Mouse (Mus musculus) erythroblast, adult 5-6 weeks (primary cell): ENCODE measurements around the gene Dpm2. TPM values are rescaled to one million over a fixed set of nuclear protein-coding genes. Genes with fewer than 3 reads are reported as not detected.

ENCODE experiments used
- ATAC-seq: replicated peaks from 2 replicates; pipeline ENCODE4 v1.8.0; 2016; ENCODE audit warnings: moderate number of reproducible peaks, mild to moderate bottlenecking, moderate TSS enrichment, inconsistent platforms; ENCODE audit not compliant: poor library complexity, low FRiP score, severe bottlenecking
- total RNA-seq, 2 experiments: library from RNA; stranded (forward) in 1 of 2; stranded (reverse) in 1 of 2; fragments of 150-400 nt in 1 of 2; fragments of 200-764, 138-1000 nt in 1 of 2; gene quantifications; 2 replicates each; pipeline versions ENCODE4 v1.2.3 to v1.2.4; 2015 to 2017; ENCODE audit warnings: low replicate concordance in 2 of 2

Gene Dpm2
- total RNA-seq, 2 experiments from 2014 or later = 18.2 to 26.9 TPM

GRCm38 (mm10) chr2:32606161-32607142, 35.8 kb downstream of the Dpm2 start:
- peak; percentile 75 for ATAC-seq

- peak; percentile 34 for ATAC-seq
These were observed 36.7 kb downstream of the Dpm2 start for GRCm38 (mm10) chr2:32607262-32607947.

GRCm38 (mm10) chr2:32608141-32608777, 37.6 kb downstream of the Dpm2 start:
- peak; percentile 59 for ATAC-seq

- ATAC-seq = peak; percentile 6
These were observed 38.2 kb downstream of the Dpm2 start for GRCm38 (mm10) chr2:32608778-32609435.

- 0 out of 2 replicates have a peak, but pooled peaks have one; percentile 13 for ATAC-seq
These were observed 40.1 kb downstream of the Dpm2 start for GRCm38 (mm10) chr2:32610610-32611229.

GRCm38 (mm10) chr2:32612274-32612673, 41.6 kb downstream of the Dpm2 start:
- ATAC-seq = no peak

GRCm38 (mm10) chr2:32617109-32617508, 46.5 kb downstream of the Dpm2 start:
- no peak for ATAC-seq

GRCm38 (mm10) chr2:32617601-32618000, 46.9 kb downstream of the Dpm2 start:
- ATAC-seq = no peak

- no peak for ATAC-seq
These were observed 47.4 kb downstream of the Dpm2 start for GRCm38 (mm10) chr2:32618051-32618450.

- no peak for ATAC-seq
These were observed 50.2 kb downstream of the Dpm2 start for GRCm38 (mm10) chr2:32620682-32621516.

- ATAC-seq = no peak
These were observed 50.8 kb downstream of the Dpm2 start, which contains the start of gene Ak1 for GRCm38 (mm10) chr2:32621517-32621859. Ak1 (plus strand) TSS chr2:32621758.

Other genes starting within 250 kb of the Dpm2 start
- 18.6 and 38.2 TPM in 2 replicates for gene Ciz1, start 218.5 kb upstream of the Dpm2 start, total RNA-seq (2015; ENCODE audit: low replicate concordance)
- 21.2 and 33.5 TPM in 2 replicates for gene Ciz1, start 218.5 kb upstream of the Dpm2 start, total RNA-seq (2017; ENCODE audit: low replicate concordance)
- gene Dnm1, start 217.5 kb upstream of the Dpm2 start, total RNA-seq (2015; ENCODE audit: low replicate concordance) = not detected in 2 replicates
- not detected in 2 replicates for gene Dnm1, start 217.5 kb upstream of the Dpm2 start, total RNA-seq (2017; ENCODE audit: low replicate concordance)
- gene 1110008P14Rik, start 188.9 kb upstream of the Dpm2 start, total RNA-seq (2015; ENCODE audit: low replicate concordance) = 8.6 and 12.3 TPM in 2 replicates
- 5.1 and 7.7 TPM in 2 replicates for gene 1110008P14Rik, start 188.9 kb upstream of the Dpm2 start, total RNA-seq (2017; ENCODE audit: low replicate concordance)
- gene Lcn2, start 182.6 kb upstream of the Dpm2 start, total RNA-seq (2015; ENCODE audit: low replicate concordance) = 2,071 and 2,279 TPM in 2 replicates
- gene Lcn2, start 182.6 kb upstream of the Dpm2 start, total RNA-seq (2017; ENCODE audit: low replicate concordance) = 352 and 444 TPM in 2 replicates
- gene Ptges2, start 175.0 kb upstream of the Dpm2 start, total RNA-seq (2015; ENCODE audit: low replicate concordance) = 1.5 and 1.7 TPM in 2 replicates
- 2.8 and 6.6 TPM in 2 replicates for gene Ptges2, start 175.0 kb upstream of the Dpm2 start, total RNA-seq (2017; ENCODE audit: low replicate concordance)
- 0.77 and 0.84 TPM in 2 replicates for gene Naif1, start 120.4 kb upstream of the Dpm2 start, total RNA-seq (2015; ENCODE audit: low replicate concordance)
- gene Naif1, start 120.4 kb upstream of the Dpm2 start, total RNA-seq (2017; ENCODE audit: low replicate concordance) = 0.98 and 2.1 TPM in 2 replicates
- gene Slc25a25, start 119.4 kb upstream of the Dpm2 start, total RNA-seq (2015; ENCODE audit: low replicate concordance) = 2.1 and 6.3 TPM in 2 replicates
- gene Slc25a25, start 119.4 kb upstream of the Dpm2 start, total RNA-seq (2017; ENCODE audit: low replicate concordance) = 4.2 and 16.2 TPM in 2 replicates
- 1.2 and 2.7 TPM in 2 replicates for gene Fam102a, start 35.5 kb upstream of the Dpm2 start, total RNA-seq (2015; ENCODE audit: low replicate concordance)
- 0.28 and 6.5 TPM in 2 replicates for gene Fam102a, start 35.5 kb upstream of the Dpm2 start, total RNA-seq (2017; ENCODE audit: low replicate concordance)
- gene Pip5kl1, start 3.9 kb downstream of the Dpm2 start, total RNA-seq (2015; ENCODE audit: low replicate concordance) = not detected in 2 replicates
- gene Pip5kl1, start 3.9 kb downstream of the Dpm2 start, total RNA-seq (2017; ENCODE audit: low replicate concordance) = 1.9 TPM in 1 of 2 replicates, not detected in the other
- gene 9430097D07Rik, start 4.8 kb downstream of the Dpm2 start, total RNA-seq (2015; ENCODE audit: low replicate concordance) = not detected in 2 replicates
- gene 9430097D07Rik, start 4.8 kb downstream of the Dpm2 start, total RNA-seq (2017; ENCODE audit: low replicate concordance) = not detected in 2 replicates
- gene St6galnac4, start 16.2 kb downstream of the Dpm2 start, total RNA-seq (2015; ENCODE audit: low replicate concordance) = 8.8 and 9.4 TPM in 2 replicates
- 3.8 and 4.9 TPM in 2 replicates for gene St6galnac4, start 16.2 kb downstream of the Dpm2 start, total RNA-seq (2017; ENCODE audit: low replicate concordance)
- gene St6galnac6, start 28.9 kb downstream of the Dpm2 start, total RNA-seq (2015; ENCODE audit: low replicate concordance) = 0.77 and 3.3 TPM in 2 replicates
- 2.1 and 2.5 TPM in 2 replicates for gene St6galnac6, start 28.9 kb downstream of the Dpm2 start, total RNA-seq (2017; ENCODE audit: low replicate concordance)
- not detected in 2 replicates for gene Ak1, start 50.9 kb downstream of the Dpm2 start, total RNA-seq (2015; ENCODE audit: low replicate concordance)
- not detected in 2 replicates for gene Ak1, start 50.9 kb downstream of the Dpm2 start, total RNA-seq (2017; ENCODE audit: low replicate concordance)
- 4.0 and 6.7 TPM in 2 replicates for gene Eng, start 75.7 kb downstream of the Dpm2 start, total RNA-seq (2015; ENCODE audit: low replicate concordance)
- gene Eng, start 75.7 kb downstream of the Dpm2 start, total RNA-seq (2017; ENCODE audit: low replicate concordance) = 1.5 and 3.2 TPM in 2 replicates
- gene Fpgs, start 133.3 kb downstream of the Dpm2 start, total RNA-seq (2015; ENCODE audit: low replicate concordance) = 1.3 and 4.0 TPM in 2 replicates
- gene Fpgs, start 133.3 kb downstream of the Dpm2 start, total RNA-seq (2017; ENCODE audit: low replicate concordance) = 2.1 and 6.6 TPM in 2 replicates
- gene Cdk9, start 142.2 kb downstream of the Dpm2 start, total RNA-seq (2015; ENCODE audit: low replicate concordance) = 15.0 and 25.9 TPM in 2 replicates
- gene Cdk9, start 142.2 kb downstream of the Dpm2 start, total RNA-seq (2017; ENCODE audit: low replicate concordance) = 18.1 and 19.5 TPM in 2 replicates
- 15.4 and 23.2 TPM in 2 replicates for gene Sh2d3c, start 150.2 kb downstream of the Dpm2 start, total RNA-seq (2015; ENCODE audit: low replicate concordance)
- 5.2 and 6.4 TPM in 2 replicates for gene Sh2d3c, start 150.2 kb downstream of the Dpm2 start, total RNA-seq (2017; ENCODE audit: low replicate concordance)
- not detected in 2 replicates for gene 6330409D20Rik, start 170.2 kb downstream of the Dpm2 start, total RNA-seq (2015; ENCODE audit: low replicate concordance)
- gene 6330409D20Rik, start 170.2 kb downstream of the Dpm2 start, total RNA-seq (2017; ENCODE audit: low replicate concordance) = not detected in 2 replicates
- gene Tor2a, start 186.4 kb downstream of the Dpm2 start, total RNA-seq (2015; ENCODE audit: low replicate concordance) = 10.4 and 11.3 TPM in 2 replicates
- 4.7 and 8.8 TPM in 2 replicates for gene Tor2a, start 186.4 kb downstream of the Dpm2 start, total RNA-seq (2017; ENCODE audit: low replicate concordance)
- gene Ttc16, start 204.8 kb downstream of the Dpm2 start, total RNA-seq (2015; ENCODE audit: low replicate concordance) = not detected in 2 replicates
- gene Ttc16, start 204.8 kb downstream of the Dpm2 start, total RNA-seq (2017; ENCODE audit: low replicate concordance) = not detected in 2 replicates
- gene Ptrh1, start 204.9 kb downstream of the Dpm2 start, total RNA-seq (2015; ENCODE audit: low replicate concordance) = 2.5 TPM in 1 of 2 replicates, not detected in the other
- not detected in 2 replicates for gene Ptrh1, start 204.9 kb downstream of the Dpm2 start, total RNA-seq (2017; ENCODE audit: low replicate concordance)
- not detected in 2 replicates for gene Cfap157, start 213.6 kb downstream of the Dpm2 start, total RNA-seq (2015; ENCODE audit: low replicate concordance)
- gene Cfap157, start 213.6 kb downstream of the Dpm2 start, total RNA-seq (2017; ENCODE audit: low replicate concordance) = not detected in 2 replicates